Mouse (Mus musculus): ENCODE measurements around the gene Tshz3.

Gene Tshz3

DNA sequence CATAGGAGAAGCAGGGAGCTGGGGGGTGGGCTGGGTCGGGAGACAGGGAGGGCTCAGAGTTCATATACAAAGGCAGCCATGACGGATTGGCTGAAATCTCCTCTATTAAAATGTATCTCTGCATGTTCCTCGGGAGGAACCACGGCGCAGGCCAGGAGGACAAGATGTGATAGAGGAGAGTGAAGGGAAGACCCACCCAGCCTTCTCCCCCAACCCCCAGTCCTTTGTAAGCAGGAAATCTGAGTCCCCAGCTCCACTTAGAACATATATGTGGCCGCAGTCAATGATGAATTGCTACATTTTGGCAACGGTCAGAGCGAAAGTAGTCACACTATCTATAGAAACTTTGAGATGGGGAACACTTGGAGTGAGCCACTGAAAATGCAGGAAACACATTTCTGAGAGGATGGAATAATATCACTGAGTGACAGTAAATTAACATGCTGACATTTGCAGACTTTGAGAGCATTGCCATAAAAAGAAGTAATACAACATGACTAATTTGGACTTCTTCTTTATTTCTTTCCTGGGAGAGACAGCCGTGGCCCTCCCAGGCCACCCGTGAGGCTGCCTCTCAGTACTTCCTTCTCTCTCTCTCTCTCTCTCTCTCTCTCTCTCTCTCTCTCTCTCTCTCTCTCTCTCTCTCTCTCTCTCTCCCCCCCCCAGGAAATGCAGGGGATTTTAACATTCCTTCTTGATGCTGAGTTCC lies 88.9 kb downstream of the Tshz3 start:
- no peak for DNase-seq (ENCODE audit: low read depth, low spot score)

DNA sequence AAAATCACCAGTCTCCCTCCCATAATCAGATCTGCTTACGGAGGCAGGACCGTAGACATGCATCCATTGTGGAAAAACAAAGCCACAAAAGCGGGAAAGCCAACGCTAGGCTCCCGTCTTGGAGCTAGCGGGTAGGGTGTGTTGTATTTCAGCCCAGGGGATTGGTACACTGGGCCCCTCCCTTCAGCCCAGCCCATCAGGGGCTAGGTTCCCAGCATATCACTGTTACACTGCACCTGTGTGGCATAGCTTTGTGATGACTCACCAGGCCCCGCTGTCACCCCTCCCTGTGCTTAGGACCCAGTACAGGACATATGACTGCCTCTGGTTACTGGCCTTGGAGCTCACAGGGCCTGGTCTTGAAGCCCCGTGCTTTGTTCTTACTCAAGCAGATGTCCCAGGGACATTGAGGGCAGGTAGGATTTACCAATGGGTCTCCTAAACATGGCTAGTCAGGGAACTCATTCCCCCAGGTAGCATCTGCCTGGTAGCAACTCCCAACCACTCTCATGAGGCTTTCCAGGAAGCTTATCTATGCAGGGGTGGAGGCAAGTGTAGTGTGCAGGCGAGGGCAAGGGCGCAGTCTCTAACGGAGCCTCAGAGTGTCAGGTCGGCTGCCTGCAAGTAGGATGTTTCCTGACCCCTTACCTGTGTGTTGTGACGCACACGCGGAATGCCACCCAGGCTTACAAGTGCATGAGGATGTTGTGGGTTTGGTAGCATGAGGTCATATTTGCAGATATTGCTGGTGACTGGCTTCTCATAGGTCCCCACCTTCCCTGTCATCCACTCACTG lies 98.7 kb downstream of the Tshz3 start:
- no peak for DNase-seq (ENCODE audit: low read depth, low spot score)
